Mouse (Mus musculus): ENCODE measurements at regions not wholly inside any gene's neighbourhood (a gene's known extent, or its start where the extent isn't known, plus 50 kb on each side); places are given as distances from the start of the nearest gene placed in this dataset.

DNA sequence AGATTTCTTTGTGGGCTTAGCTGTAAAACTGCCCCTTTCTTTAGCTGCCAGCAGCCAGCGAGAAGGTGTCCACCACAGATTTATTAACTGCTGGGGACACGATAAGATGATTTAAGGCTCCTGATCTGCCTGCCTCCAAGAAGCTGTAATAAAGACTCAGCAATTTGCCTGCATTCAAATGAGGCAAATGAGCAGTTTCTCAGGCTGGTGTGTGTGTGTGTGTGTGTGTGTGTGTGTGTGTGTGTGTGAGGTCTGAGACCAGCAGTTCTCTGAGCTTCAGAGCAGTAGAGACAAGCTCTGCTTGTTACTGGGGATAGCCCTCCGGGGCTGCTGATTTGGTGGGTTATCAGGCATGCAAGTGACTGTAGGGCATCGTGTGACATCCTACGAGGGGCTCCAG, 139.2 kb upstream of the Lrfn2 start:
- no peak for DNase-seq

DNA sequence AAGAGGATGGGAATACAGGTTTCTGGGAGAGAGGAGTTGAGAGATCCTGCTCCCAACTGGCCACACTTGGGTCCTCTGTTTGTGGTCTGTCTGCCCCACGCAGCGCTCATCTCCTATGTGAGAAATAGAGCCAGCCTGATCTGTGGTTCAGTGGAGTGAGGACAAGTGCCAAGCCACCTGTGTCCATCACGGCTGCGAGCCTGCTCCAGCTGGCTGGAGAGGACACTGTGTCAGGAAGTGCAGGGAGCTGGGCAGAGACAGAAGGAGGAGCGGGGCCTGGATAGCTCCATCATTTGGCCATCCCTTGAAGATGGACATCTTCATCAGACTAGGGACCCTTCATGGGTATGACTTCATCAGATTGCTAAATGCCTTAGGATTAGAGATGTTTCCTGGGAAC, 136.4 kb upstream of the Lrfn2 start:
- DNase-seq: no peak

DNA sequence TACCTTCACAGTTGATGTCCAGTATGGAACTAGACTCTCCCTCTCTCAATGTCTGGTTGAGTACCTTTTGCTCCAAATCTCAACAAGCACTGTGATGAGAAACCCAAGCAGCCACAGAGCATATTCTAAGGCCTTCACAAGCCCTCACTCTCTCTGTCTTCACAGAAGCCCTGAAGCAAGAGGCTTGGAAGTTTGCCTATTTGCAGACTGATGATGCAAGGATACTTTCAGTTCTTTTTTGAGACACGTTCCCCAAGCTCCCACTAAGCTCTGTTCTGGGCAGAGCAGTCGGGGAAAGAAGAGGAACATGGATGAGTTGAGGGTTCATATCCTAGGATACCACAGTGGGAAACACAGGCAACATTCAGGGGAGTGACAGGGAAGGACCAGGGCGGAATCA, 134.0 kb upstream of the Lrfn2 start:
- DNase-seq: no peak

DNA sequence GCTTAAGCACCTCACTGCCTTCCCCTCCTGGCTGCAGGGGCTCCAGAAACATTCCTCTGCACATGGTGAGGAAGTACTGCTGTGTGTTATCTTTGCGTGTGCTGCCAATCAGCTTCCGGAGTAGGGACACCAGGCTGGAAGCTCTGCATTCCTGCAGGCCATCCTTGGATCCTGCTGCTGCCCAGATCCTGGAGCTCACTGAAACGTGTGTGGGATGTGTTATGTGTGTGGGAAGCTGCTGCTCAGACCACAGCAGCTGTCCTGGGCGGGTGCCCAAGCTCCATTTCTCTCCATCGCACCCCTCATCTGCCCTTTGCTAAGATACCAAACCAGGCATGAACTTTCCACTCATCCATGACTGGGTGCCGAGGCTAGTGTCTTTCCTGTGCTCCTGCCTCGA, 129.5 kb upstream of the Lrfn2 start:
- DNase-seq: no peak

DNA sequence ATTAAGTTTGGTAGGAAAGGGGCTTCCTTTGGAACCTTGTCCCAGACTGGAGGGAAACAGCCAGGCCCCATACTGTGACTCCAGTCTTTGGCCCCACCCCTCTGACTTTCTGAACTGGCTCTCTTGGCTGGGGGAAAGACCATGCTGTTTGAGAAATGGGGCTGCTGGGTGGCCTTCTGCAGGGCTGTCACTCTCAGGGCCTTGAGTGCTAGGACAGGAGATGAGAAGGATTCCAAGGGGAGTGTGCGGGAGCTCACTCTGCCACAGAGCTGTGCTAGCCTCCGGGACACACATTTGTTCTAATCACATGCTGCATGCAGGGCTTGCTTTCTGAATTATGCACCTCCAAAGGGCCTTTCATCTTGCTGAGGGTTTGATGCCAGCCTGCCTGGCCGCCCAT, 124.3 kb upstream of the Lrfn2 start:
- no peak for DNase-seq

DNA sequence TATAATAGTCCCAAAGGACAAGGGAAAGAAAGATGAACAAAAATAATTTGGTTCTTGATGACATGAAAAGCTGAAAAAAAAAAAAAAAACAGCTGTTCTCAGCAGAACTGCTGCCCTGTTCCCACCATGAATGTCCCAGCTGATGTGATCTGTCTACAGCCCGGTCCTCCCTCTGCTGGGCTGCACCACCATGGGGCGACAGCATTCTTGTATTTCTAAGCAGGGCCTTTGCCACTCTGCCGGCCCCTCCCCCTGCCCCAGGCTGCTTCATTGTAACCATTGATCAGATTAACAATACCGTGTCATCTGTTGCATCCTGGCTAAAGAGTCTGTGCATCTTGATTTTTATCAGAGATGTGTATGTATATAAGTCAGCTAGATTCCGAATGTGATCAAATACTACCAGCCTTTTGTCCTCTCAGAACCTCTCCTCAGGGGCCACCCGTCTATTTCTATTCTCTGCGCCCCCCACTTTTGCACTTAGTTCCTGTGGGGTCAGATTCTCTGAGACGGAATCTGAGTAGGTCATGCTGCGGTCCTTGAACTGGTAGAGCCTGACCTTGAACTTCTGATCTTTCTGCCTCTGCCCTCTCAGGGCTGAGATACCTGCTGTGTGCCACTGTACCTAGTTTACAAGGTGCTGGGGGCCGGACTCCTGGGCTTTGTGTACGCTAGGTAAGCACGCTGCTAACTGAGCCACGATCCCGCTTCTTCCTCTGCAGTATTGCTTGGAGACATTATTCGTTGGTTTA, 117.2 kb upstream of the Lrfn2 start:
- DNase-seq: no peak

DNA sequence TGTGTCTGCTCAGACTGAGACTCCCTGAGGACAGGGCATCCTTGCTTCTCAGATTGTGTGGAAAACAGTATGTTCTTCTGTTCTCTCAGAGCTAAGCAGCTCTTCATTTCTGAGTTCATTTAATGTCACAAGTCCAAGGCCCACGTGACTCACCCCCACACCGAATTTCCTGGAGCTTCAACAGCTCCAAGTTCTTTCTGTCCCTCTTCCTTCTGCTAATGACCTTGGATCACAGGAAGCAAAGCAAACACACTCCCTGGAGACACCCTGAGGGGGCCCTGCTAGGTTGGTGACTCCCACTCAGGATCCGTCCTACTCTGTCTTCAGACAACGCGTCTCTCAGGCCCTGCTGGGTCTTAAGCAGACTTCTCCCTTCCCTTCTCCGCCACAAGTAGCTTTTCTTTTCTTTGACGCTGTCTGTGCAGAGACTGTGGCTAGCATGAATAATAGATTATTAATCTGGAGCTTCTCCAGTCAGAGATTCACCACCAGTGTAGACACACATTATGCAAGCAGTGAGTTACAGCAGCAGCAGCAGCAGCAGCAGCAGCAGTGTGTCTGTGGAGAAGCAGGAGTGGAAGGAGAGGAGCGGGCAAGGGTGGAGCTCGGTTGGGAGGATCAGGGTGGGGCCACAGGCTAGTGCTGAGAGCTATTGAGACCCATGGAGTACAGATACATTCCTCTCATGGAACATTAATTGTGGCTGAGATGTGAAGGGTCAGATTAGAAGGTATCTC, 115.4 kb upstream of the Lrfn2 start:
- DNase-seq: no peak

DNA sequence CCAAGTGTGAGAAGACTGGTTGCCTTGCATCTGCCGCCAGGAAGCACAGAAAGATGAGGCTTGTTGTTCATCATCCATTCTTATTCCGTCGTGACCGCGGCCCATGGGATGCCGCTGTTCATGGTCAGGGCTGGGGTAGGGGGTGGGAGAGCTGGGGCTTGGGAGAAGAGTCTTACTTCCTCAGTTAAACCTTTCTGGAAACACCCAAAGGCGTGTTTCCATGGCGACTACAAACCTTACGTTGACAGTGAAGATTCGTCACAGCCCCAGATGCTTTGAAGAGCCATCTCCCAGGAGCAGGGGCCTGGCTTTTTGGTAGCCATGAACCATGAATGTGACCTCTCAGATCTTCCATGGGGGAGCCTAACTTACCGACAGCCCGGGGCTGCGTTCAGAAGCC, 114.6 kb upstream of the Lrfn2 start:
- DNase-seq: no peak

DNA sequence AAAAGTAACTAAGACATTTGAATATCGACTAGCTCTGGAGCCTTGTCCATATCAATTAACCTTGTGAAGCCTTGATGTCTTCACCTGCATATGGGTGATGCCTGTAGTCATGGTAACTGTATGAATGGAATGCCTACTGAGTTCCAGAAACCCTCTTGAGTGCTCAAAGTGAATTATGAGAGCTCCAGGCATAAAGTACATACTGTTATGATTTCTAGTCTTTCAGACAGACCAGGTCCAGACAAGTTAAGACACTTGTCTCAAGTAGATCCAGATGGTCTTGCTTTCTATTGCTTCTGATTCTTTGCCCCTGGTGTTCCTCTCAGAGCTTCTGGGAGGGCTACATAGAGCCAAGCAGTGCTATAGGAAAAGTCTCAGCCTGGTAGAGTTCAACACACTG, 112.5 kb upstream of the Lrfn2 start:
- no peak for DNase-seq

DNA sequence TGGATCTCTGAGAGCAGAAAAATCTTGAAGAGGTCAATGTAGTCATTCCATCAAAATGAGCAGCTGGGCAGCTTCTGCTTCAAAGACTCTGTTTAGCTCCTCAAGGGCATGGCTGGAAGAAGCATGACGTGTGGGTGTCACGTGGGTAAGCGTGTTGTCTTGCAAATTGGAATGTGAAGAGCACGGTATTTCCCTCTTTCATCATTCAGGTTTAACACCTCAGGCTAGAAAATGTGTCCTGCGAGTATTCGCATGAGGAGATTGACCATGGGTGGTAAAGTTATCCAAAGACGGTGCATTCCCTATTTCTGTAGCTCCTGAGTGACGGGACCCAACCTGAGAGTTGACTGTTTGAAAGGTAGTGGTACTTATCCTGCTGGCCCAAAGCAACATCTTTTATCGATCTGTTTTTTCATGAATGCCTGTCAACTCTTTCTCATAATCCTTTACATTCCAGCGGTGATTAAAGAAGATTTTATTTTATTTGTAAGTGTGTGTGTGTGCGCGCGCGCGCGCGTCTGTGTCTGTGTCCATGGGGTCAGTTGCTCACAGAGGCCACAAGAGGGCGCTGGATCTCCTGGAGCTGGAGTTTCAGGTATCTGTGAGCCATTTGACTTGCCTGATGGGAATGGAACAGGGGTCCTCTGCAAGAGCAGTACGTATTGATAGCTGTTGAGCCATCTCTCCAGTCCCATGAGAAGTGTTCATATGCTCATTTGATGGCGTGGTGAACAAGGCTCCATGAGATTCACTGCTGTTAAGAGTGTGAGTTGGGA, 109.9 kb upstream of the Lrfn2 start:
- DNase-seq: no peak

DNA sequence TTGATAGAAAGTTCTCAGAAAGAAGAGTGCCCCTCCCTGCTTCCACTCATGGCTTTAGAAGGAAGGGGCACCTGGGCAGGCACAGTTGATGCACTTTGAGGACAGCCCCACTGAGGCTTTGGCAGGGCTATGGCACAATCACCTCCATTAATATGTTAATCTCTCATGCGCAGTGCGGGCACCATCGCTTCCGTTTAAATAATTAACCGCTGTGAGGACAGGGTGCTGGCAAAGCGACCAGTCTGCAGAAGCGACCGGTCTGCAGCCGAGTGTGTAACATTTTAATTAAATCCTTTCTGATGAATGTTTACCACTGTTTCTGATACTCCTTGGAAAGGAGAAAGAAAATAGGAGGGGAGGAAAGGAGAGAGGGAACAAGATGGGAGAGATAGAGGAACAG, 108.3 kb upstream of the Lrfn2 start:
- DNase-seq: no peak

DNA sequence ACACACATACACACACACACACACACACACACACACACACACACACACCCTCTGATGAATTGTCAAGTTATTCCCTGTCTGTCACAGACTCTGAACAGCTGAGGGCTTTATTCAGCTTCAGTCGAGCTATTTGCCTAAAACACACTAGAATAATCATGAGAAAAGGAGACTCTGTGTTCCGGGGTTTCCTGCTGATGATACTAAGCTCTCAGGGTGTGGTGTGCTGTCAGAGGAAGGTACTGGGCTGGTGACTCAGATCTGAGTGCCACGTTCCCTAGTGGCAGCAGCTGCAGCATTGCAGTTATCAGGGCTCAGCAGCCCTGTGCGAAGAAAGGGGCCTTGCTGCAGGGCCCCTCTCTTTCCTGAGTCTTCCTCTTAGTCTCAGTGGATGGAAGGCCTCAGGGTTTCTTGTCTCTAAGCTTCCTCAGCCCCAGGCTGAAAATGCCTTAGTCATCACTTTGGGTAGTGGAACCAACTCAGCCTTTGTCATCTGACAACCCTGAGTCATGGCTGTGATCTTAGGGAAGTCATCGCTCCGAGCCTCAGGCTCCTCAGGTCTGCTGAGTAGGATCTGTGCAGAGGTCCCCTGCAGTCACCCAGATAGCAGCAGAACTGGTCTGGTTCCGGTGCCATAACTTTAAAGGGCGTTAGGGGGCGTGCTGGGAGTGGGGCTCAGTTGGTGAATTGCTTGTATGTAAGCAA, 106.8 kb upstream of the Lrfn2 start:
- DNase-seq: no peak

DNA sequence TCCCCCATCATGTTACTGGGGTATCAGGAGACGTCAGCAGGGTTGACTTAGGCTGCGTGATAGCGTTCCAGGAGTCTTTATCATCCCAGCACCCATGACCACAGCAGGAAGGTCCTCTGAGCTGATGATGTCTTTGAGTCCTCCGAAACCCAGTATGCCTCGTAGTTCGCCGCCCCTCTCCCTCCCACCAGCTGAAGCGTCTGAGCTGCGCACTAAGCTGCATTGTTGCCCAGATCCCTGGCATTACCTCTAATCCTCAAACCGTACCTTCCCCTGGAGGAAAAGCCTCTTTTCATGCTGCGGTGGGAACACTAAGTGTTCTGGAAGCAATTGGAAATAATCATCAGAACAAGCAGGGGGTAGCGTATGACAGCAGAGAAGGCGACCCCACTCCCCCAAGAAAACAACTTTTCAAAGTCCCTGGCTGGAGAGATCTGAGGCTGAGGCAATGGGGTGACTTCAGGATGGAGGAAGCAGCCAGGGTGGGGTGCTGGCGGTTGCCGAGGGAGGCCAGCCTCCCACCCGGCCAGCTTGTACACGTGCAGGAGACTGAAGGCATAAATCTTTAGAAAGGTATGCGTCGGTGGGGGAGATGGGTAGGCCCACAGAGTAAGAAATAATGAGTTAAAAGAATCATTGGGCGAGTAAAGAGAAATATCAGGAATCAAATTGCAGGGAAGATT, 93.7 kb upstream of the Lrfn2 start:
- DNase-seq: no peak

DNA sequence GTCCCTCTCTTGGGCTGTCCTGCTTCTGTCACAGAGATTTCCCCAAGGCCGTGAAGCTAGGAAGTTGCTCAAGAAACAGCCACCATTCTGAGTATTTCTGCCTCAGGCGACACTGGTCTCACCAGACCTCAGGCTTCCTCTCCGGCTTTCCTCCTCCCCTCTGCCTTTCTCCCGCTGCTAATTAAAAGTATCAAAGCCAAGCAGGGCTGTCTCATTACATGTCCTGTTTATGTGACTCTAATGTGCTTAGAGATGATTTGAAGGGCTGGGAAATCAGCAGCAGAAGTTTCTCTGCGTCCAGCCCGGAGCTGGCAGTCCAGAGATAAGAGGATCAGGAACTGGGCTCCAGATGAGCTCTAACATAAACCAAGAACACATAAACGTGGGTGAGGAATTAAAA, 84.3 kb upstream of the Lrfn2 start:
- no peak for DNase-seq

DNA sequence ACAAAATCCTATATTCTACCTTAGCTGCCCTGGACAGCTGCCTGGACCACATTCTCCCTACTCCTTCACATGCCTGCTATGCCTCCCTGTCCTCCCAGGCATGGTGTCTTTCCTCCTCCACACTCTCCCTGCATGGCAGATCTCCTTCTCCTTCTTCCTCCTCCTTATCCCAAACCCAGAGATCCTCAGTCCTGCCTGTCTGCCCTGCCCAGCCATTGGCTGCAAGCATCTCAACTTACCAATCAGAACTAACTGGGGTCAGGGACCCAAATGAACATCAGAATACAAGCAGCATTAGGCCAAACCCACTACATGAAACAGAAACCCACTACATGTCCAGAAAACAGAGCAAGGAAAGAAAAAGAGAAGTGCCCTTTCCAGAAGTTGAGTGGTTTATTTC, 81.3 kb upstream of the Lrfn2 start:
- DNase-seq: no peak

DNA sequence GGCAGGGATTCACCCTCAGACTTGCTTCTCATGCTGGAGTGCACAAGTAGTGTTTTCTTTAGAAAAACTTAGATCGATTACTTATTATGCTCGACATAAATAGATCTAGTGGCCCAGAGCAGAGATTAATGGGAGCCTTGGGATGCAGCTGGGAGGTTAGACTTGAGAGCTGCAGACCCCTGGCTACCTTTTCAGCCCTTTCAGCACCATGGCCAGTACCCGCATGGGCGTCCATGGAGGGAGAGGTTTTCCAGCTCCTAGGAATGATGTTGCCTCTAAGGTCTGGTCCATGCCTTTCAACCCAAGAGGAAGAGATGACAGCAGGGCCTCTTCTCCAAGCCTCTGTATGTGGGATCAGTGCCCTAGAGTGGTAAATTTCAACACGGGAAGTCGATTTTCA, 73.3 kb upstream of the Lrfn2 start:
- no peak for DNase-seq

DNA sequence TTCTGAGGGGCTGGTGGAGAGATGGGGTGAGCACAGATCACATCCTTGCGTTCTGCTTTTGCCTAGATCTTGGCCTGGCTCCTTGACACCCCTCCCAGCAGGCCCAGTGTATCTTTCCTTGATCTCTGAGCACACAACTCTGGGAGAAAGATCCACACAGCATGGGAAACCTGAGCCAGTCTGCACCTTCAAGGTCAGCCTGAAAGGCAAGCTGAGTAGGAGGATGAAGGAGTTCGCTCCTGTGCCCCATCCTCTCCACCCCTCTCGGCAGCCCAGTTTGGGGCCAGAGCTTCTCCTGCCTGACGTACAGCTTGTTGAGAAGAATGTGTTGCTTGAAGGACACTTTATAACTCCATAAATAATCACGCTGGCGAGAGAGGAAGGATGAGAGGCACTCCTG, 61.7 kb upstream of the Lrfn2 start:
- no peak for DNase-seq

DNA sequence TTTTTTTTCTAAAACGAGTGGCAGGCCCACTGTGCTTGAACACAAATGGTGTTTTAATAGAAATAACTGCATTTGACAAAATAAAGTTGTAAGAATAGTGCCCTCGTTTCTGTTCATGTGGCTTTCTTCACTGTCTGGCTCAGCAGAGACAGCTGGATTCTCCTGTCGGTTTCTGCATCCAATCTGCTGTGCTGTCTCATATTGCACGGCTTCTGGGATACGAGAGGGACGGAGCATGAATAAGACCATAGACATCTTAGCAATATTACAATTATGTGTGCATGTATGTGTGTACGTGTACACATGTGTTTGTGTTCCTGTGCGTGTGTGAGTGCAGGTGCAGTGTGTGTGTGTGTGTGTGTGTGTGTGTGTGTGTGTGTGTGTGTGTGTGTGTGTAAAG, 54.7 kb upstream of the Lrfn2 start:
- DNase-seq: no peak

DNA sequence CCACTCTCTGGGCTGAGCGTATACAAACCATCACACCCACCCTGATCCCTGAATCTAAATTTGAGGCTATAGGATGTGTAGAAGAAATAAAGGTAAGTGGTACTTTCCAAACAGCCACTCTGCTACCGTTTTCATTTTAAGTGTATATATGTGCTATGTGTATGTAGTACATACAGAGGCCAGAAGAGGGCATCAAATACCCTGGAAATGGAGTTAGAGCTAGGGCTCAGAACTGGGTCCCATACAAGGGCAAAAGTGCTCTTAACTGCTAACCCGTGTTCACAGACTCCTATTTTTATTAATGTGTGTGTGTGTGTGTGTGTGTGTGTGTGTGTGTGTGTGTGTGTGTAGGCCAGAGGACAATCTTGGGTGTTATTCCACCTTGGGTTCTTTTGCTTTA, 51.6 kb upstream of the Lrfn2 start:
- no peak for DNase-seq

DNA sequence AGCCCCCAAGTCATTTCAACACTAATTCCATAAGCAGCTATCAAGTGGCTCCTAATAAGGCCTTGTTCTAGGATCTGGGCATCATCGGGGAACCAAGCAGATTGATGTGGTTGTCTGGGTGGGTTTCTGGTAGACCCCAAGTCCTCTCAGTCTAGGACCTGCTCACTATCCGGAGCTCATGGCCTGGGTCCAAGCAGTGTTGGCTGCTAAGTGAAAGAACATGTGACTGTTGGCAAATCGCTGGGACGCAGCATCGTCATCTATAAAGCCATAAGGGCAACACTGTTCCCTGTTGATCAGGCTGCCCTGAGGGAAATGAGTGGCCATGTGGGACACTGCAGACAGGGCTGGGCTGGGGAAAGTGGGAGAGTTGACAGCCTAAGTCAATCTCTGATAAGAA, 50.2 kb upstream of the Lrfn2 start:
- DNase-seq: no peak
